Mouse (Mus musculus) spleen, postnatal 10 days (tissue): ENCODE results near the gene Pilrb2.

ENCODE experiments used
- DNase-seq, 2 experiments: peaks; one replicate each; pipeline ENCODE4 v3.0.0; 2021 to 2022; ENCODE audit warnings: low spot score in 2 of 2

Gene Pilrb2

DNA sequence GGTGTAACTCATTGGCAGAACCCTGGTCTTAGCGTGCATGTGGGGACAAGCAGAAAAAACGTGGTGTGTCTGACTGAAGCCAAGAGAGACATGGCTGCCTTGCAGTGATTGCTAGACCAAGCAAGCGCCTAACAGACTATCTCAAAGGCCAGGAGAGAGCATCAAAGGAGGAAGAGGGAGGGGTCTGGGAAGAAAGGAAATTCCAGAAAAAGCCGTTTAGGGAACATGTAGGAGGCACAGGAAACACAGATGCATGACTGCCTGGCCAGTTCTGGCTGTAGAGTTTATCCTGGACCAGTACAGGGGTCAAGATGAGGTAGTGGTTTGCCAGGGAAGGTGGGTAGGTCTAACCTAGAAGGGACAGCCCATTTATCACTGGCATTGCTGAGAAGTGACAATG is 38.1 kb downstream of the Pilrb2 start:
- no peak for DNase-seq

DNA sequence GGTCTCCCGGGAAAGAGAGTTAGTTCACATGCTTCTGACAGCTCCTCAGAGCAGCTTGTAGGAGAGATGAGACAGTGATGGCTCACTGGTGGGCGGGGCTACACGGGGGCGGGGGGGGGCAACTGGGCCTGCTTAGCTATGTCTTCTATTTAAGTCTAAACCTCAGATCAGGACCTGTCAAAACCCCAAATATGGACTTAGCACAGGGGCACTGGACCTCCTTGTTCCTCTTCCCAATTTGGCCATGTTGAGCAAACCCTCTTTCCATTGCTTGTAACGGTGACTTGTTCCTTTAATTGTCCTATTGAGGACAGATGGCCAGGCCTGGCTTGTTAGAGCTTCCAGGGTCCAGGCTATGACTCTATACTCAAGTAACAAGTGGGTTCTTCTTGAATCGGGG is 40.1 kb downstream of the Pilrb2 start:
- DNase-seq = no peak

DNA sequence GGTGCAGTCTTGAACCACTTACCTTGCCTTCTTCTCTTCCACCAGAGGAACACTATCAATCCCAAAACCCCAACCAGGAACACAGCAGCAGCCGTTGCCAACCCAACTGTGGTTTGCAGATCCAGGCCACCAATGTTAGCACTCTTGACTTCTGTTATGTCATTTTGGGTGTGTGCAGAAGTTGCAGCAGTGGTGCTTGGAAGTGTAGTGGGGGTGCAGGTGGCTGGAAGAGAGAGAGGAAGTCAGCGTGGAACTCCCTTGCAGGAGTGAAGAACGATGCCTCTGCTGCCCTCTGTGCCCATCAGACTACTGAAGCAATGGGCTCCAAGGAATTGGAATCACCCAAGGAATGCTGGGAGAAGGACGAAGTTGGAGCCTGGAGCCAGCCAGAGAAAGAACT is 40.5 kb downstream of the Pilrb2 start:
- no peak for DNase-seq

DNA sequence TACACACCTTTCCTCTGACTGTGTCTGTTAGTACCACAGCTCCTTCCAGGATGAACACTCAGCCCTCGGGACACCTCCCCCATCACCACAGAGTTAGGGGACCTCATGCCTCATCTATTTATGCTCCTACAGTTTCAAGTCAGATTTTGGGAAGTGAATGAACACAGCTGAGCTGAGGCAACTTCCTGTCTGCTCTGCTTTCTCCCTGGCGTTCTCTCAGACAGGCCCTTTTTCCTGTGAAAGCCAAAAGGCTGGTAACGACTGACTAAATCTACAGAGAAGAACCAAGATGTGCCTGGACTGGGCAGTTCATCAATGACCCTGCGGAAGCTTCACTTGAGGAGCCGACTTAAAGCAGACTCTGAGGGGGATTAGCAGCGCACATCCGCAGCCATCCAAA is 41.4 kb downstream of the Pilrb2 start:
- no peak for DNase-seq

DNA sequence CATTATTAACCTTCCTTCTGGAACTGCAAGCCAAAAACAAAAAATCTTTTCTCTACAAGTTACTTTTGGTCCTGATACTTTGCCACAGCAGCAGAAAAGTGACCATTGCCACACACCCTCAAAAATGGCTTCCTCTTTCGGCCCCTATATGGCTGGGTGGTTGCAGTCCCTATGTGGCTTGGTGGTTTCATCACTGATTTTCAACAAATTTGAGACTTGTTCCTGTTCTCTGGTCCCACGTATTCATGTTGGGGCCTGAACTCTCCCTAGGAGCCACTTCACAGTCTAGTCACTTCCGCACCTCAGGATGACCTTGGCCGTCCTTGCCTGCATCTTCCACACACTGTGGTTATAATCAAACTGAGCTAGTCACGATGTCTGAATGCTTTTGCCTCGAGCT is 42.9 kb downstream of the Pilrb2 start:
- no peak for DNase-seq

DNA sequence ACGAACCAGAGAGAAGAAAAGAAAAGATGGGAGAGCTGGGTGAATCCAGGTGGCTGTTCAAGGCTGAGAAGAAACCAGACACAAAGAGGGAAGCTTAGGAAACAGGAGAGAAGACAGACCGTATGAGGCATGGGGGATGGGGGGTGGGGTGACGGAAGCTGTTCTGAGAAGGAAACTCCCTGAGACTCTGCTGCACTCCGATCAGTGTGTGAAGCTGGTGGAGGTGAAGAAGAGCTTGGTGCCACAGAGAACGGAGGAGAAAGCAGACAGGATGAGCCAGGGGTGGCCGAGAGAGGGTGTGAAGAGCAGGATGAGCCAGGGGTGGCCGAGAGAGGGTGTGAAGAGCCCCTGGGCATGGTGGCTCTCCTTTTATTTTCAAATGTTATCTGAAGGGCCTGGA is 45.2 kb downstream of the Pilrb2 start:
- DNase-seq = no peak

DNA sequence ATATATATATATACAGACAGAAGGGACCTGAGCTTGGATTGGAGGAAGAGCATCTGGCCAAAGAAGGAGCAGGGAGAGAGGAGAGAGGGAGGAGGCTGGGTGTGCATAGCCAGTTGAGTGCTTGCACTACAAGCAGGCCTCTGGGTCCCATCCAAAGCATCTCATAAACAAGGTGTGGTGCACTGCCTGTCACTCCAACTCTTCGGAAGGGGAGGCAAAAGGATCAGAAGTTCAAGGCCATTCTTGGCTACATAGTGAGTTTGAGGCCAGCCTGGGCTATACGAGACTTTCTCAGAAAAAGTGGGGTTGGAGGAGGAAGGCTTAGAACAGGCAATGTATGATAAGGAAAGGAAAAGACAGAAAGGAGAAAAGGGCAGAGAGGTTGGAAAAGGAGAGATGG is 45.6 kb downstream of the Pilrb2 start:
- DNase-seq = no peak

DNA sequence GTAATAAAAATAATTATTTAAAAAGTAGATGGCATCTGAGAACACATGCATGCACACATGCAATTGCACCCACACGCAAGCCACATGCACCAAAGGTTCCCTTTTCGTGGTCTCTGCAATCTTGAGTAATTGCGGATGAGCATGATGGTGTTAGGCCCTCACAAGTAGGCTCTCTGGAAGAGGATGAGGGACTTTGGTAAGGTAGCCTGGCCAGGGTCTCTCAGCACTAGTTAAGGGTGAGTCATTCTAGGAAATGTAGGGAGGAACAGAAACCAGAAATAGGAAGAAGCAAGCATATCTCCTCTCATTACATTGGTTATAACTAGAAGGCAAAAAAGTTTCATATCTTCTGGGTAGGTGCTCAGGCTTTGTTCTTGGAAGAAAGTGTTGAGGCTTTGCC is 46.6 kb downstream of the Pilrb2 start:
- no peak for DNase-seq

DNA sequence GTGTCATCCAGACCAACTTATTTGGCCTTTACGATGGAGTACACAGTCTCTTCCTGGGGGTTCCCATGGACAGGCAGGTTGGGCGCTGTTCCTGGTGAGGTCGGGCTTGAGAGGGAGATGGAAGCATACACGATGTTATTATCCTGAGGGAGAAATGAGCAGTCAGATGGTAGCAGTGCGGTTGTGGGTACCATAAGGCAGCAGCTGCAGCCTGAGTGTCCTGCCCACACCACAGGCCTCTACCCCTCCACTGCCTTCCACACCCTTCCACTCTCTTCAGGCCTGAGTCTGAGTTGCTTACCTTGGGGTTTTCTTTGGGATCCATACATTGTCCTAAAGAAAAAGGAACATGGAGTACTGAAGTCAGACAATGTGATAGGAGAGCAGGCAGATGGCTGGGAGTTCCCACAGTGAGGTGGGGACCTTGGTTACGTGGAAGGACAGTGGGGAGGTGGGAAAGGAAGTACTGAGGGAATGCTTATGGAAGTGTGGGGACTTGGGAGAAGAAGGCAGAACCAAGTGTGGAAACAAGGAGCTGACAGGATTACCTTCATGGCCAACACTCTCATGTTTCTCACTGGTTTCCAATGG is 48.1 kb downstream of the Pilrb2 start:
- no peak for DNase-seq

DNA sequence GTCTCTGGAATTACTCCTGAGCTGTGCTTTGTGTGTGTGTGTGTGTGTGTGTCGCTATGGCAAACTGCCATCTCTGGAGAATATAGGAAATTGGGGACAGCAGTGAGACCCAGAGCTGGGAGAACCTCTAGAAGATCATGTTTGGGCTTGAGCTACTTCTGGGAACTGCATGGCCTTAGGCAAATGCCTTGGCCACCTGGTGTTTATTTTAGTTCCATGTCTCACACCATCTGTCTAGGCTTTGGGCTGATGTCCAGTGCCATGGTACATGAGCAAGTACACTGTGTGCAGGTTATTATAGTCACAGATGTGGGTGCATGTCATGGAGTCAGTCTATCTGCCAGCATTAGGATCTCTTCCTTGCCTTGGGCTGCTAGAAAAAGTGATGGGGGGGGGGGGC is 49.0 kb downstream of the Pilrb2 start:
- no peak for DNase-seq

DNA sequence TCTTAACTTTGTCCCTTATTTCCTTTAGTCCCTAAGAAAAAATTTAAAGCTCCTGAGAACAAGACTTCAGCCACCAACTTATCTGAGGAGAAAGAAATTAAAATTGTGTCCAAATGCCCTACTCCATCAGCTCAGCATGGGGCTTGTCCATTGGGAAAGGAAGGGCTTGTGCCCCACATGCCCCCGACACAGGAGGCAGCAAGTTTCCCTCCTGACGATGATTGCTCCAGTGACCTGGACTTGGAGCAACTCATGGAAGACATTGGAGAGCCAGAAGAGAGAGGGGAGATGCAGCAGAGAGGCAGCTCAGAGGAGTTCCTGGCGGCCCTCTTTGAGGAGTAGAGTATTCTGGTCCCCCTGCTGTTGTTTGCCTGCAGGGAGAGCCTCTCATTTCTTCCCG is 49.5 kb downstream of the Pilrb2 start:
- DNase-seq = no peak

DNA sequence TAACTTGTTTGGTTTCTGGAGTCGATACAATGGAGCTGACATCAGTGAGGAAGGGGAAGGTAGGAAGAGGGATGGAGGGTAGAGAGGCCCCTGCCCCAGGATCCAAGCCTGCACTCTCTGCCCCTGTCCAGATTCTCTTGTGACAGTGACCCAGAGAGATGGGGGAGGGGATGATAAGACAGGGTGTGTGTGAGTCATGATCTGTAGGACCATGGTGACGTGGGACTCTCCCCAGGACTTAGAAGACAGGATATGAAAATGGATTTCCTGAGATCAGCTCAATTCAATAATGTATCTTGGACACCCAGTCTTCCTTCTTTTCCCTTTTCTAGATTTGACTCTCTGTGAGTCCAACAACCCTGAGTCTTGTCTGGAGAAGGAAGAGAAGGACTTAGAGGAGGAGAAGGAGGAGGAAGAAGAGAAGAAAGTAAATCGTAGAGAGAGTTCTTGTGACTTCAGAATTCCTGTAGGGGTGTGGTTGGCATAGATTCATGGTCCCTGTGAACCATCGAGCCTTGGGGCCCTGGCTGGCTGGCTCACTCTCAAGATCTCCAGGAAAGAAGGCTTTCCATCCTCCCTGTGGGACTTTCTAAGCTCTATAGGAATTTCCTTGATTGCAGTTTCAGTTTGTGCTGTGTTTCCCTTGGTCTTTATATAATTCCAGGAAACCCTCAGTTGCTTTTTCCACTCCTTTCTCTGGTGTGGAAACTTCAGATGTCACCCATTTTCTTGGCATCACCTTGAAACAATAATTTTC is 54.0 kb downstream of the Pilrb2 start:
- DNase-seq = no peak
